Comparison of ENCODE assay signal across 30 mouse cellular contexts in genomic region chr15:80223751-80224150, GRCm38 (mm10). TPM values are rescaled to one million over a fixed set of nuclear protein-coding genes. Genes with fewer than 3 reads are reported as not detected.
DNase-seq lines count a peak whose midpoint lies in the region; ATAC-seq and TF ChIP-seq lines count a peak whose summit lies in the region.
"Had no signal": no experiment of that assay in that cellular context is flagged by ENCODE, and none has a peak within 500 bp of the region (broad histone marks: within the 10 kb centered on the region; RNA-seq: fewer than 3 reads in every experiment).

No protein-coding gene starts in this region.

- H3K4me1 ChIP-seq in heart, embryonic 13.5 days = peaks cover 20% of the 10 kb centered on the region
- H3K4me1 ChIP-seq in heart, embryonic 15.5 days (replicated peaks) = peaks cover 18% of the 10 kb centered on the region
- peaks cover 11% of the 10 kb centered on the region for H3K4me1 ChIP-seq in testis, adult 2 months (ENCODE audit: control insufficient read depth, insufficient read depth, low read length)
- H3K4me1 ChIP-seq: embryonic facial prominence, embryonic 13.5 days had no signal

- no peak for DNase-seq in heart, postnatal 10 days
- DNase-seq in heart, postnatal 36 days = no peak
- DNase-seq in testis, postnatal 10 days (ENCODE audit: low spot score) = no peak
- DNase-seq in natural killer cell, adult 2 months (ENCODE audit: low spot score in 2 of 2) = peak; percentile 51 to 76
- no peak for DNase-seq in right cerebral cortex, adult 2 months (ENCODE audit: low spot score in 2 of 2)
- DNase-seq: adrenal gland, adult 2 months; adrenal gland, postnatal 10 days; adrenal gland, postnatal 25 days; cerebellum, adult 11 months; cerebellum, adult 18-20 months; cerebellum, adult 8-10 months; cerebellum, adult 9-11 months; cerebellum, postnatal 14 days; cerebellum, postnatal 36 days; embryo, embryonic 11 days had no signal

- intact Hi-C loops in heart, postnatal 10 days (cut with DNase I) = loop anchor here (2.0 to 10.0 kb wide), 2 partner anchors 135 to 279 kb away; no protein-coding TSS in a partner anchor
- intact Hi-C loops in heart, postnatal 36 days (cut with DNase I) = loop anchor here (10.0 kb wide), 1 partner anchor 279 kb away; no protein-coding TSS in a partner anchor

- H3K36me3 ChIP-seq in heart, embryonic 13.5 days = no peaks in the 10 kb centered on the region
- no peaks in the 10 kb centered on the region for H3K36me3 ChIP-seq in heart, embryonic 15.5 days
- no peaks in the 10 kb centered on the region for H3K36me3 ChIP-seq in testis, adult 2 months (ENCODE audit: control insufficient read depth, insufficient read depth, low read length)
- H3K36me3 ChIP-seq: embryonic facial prominence, embryonic 13.5 days; embryonic facial prominence, embryonic 15.5 days; forebrain, embryonic 10.5 days; forebrain, embryonic 12.5 days had no signal

- no peak for ATAC-seq in heart, embryonic 13.5 days (ENCODE audit: extremely low read depth, insufficient number of reproducible peaks, low FRiP score, low TSS enrichment)
- no peak for ATAC-seq in heart, embryonic 15.5 days (replicated peaks; ENCODE audit: insufficient number of reproducible peaks, insufficient read depth, low FRiP score, low read depth)
- ATAC-seq: forebrain, embryonic 14.5 days had no signal

- H3K9me3 ChIP-seq in heart, embryonic 13.5 days = no peaks in the 10 kb centered on the region
- H3K9me3 ChIP-seq in heart, embryonic 15.5 days (replicated peaks) = no peaks in the 10 kb centered on the region
- H3K9me3 ChIP-seq: embryonic facial prominence, embryonic 13.5 days; embryonic facial prominence, embryonic 15.5 days; forebrain, embryonic 10.5 days; forebrain, embryonic 12.5 days had no signal

- no peak overlapping the region for H3K9ac ChIP-seq in heart, embryonic 13.5 days
- H3K9ac ChIP-seq in heart, embryonic 15.5 days = no peak overlapping the region
- H3K9ac ChIP-seq: embryonic facial prominence, embryonic 13.5 days; embryonic facial prominence, embryonic 15.5 days; forebrain, embryonic 12.5 days had no signal

- no peak overlapping the region for H3K4me3 ChIP-seq in heart, embryonic 13.5 days
- no peak overlapping the region for H3K4me3 ChIP-seq in heart, embryonic 15.5 days
- peak overlapping the region; percentile 20 for H3K4me3 ChIP-seq in testis, adult 2 months (ENCODE audit: control insufficient read depth, low read depth, low read length)
- H3K4me3 ChIP-seq: embryonic facial prominence, embryonic 13.5 days; embryonic facial prominence, embryonic 15.5 days; erythroblast, embryonic 14.5 days; forebrain, embryonic 10.5 days; forebrain, embryonic 12.5 days had no signal

- no peak for TF ChIP-seq CTCF in testis, adult 2 months (IDR thresholded peaks at IDR 0.05; ENCODE audit: control insufficient read depth, insufficient read depth, insufficient replicate concordance, low read depth, low read length)

- TF ChIP-seq POLR2A in testis, adult 2 months (IDR thresholded peaks at IDR 0.05; ENCODE audit: control insufficient read depth, low read depth, low read length) = no peak

- no peaks in the 10 kb centered on the region for H3K27me3 ChIP-seq in heart, embryonic 13.5 days (replicated peaks)
- no peaks in the 10 kb centered on the region for H3K27me3 ChIP-seq in heart, embryonic 15.5 days
- no peaks in the 10 kb centered on the region for H3K27me3 ChIP-seq in testis, adult 2 months (ENCODE audit: control insufficient read depth, insufficient read depth, low read length)
- H3K27me3 ChIP-seq: embryonic facial prominence, embryonic 13.5 days; embryonic facial prominence, embryonic 15.5 days; forebrain, embryonic 12.5 days had no signal

- peak overlapping the region; percentile 20; the same call in 1 of the 2 replicates for H3K4me2 ChIP-seq in heart, embryonic 13.5 days
- no peak overlapping the region for H3K4me2 ChIP-seq in heart, embryonic 15.5 days
- H3K4me2 ChIP-seq: embryonic facial prominence, embryonic 13.5 days; embryonic facial prominence, embryonic 15.5 days; forebrain, embryonic 12.5 days had no signal

- H3K27ac ChIP-seq in heart, embryonic 13.5 days (replicated peaks) = no peak overlapping the region
- 0 out of 2 replicates have a peak overlapping the region, but pooled peaks have one; percentile 29 for H3K27ac ChIP-seq in heart, embryonic 15.5 days
- H3K27ac ChIP-seq in testis, adult 2 months (ENCODE audit: control insufficient read depth, insufficient read depth, low read depth, low read length) = no peak overlapping the region
- H3K27ac ChIP-seq: embryonic facial prominence, embryonic 13.5 days; embryonic facial prominence, embryonic 15.5 days; forebrain, embryonic 10.5 days; forebrain, embryonic 12.5 days had no signal

- 50% methylated on average over 7 of the region's 7 CpGs for WGBS in heart, embryonic 13.5 days
- WGBS in heart, embryonic 15.5 days = 57% methylated on average over 7 of the region's 7 CpGs

RNA-seq across cellular contexts. Expression of gene Mief1, which starts 10.1 kb away (rescaled TPM):
- 25.5 and 25.9 TPM in 2 replicates for polyA plus RNA-seq in heart, embryonic 13.5 days (2015; fragmentation: Nextera tagmentation; extraction: Ambion mirVana)
- 10 to 100 TPM; 33.2 to 37.6 TPM for total RNA-seq in heart, postnatal 10 days (2021)
- polyA plus RNA-seq in heart, embryonic 15.5 days (2015; fragmentation: Nextera tagmentation; extraction: Ambion mirVana) = 21.1 and 26.8 TPM in 2 replicates
- total RNA-seq in heart, postnatal 36 days (2021) = 10 to 100 TPM; 31.5 to 32.8 TPM
- 38.4 and 43.6 TPM in 2 replicates for polyA plus RNA-seq in testis, adult 2 months (2012; rRNA removed)

RNA-seq across cellular contexts. Expression of gene AC140267.1, which starts 11.9 kb away (rescaled TPM):
- polyA plus RNA-seq in heart, embryonic 13.5 days (2015; fragmentation: Nextera tagmentation; extraction: Ambion mirVana) = not detected in 2 replicates
- total RNA-seq in heart, postnatal 10 days (2021) = 10 to 100 TPM; 22.0 to 31.2 TPM
- polyA plus RNA-seq in heart, embryonic 15.5 days (2015; fragmentation: Nextera tagmentation; extraction: Ambion mirVana) = not detected in 2 replicates
- total RNA-seq in heart, postnatal 36 days (2021) = 10 to 100 TPM; 10.7 to 20.5 TPM
- not detected in 2 replicates for polyA plus RNA-seq in testis, adult 2 months (2012; rRNA removed)
- total RNA-seq: common myeloid progenitor, adult 5-6 weeks; ES-E14; MEL had no signal
- polyA plus RNA-seq: adrenal gland, adult 2 months; brain, embryonic 14.5 days; C2C12; embryonic facial prominence, embryonic 11.5 days; embryonic facial prominence, embryonic 13.5 days; embryonic facial prominence, embryonic 15.5 days; erythroblast, embryonic 14.5 days; forebrain, embryonic 12.5 days; forebrain, embryonic 14.5 days had no signal

RNA-seq across cellular contexts. Expression of gene Atf4, which starts 31.2 kb away (rescaled TPM):
- polyA plus RNA-seq in heart, embryonic 13.5 days (2015; fragmentation: Nextera tagmentation; extraction: Ambion mirVana) = 74.9 and 83.4 TPM in 2 replicates
- total RNA-seq in heart, postnatal 10 days (2021) = 100 to 1,000 TPM in 1 of 2 experiments, 10 to 100 TPM in 1; 96.4 to 105 TPM
- polyA plus RNA-seq in heart, embryonic 15.5 days (2015; fragmentation: Nextera tagmentation; extraction: Ambion mirVana) = 71.5 and 81.8 TPM in 2 replicates
- 10 to 100 TPM; 65.2 to 75.8 TPM for total RNA-seq in heart, postnatal 36 days (2021)
- 46.0 and 46.7 TPM in 2 replicates for polyA plus RNA-seq in testis, adult 2 months (2012; rRNA removed)

RNA-seq across cellular contexts. Expression of gene Rps19bp1, which starts 40.4 kb away (rescaled TPM):
- 39.0 and 39.7 TPM in 2 replicates for polyA plus RNA-seq in heart, embryonic 13.5 days (2015; fragmentation: Nextera tagmentation; extraction: Ambion mirVana)
- 10 to 100 TPM; 20.0 to 24.6 TPM for total RNA-seq in heart, postnatal 10 days (2021)
- polyA plus RNA-seq in heart, embryonic 15.5 days (2015; fragmentation: Nextera tagmentation; extraction: Ambion mirVana) = 33.8 and 35.9 TPM in 2 replicates
- 10 to 100 TPM; 11.5 to 15.8 TPM for total RNA-seq in heart, postnatal 36 days (2021)
- polyA plus RNA-seq in testis, adult 2 months (2012; rRNA removed) = 13.6 and 14.5 TPM in 2 replicates

RNA-seq across cellular contexts. Expression of gene Mgat3, which starts 50.2 kb away (rescaled TPM):
- 1.2 and 1.3 TPM in 2 replicates for polyA plus RNA-seq in heart, embryonic 13.5 days (2015; fragmentation: Nextera tagmentation; extraction: Ambion mirVana)
- 1 to 10 TPM; 1.6 to 2.3 TPM for total RNA-seq in heart, postnatal 10 days (2021)
- polyA plus RNA-seq in heart, embryonic 15.5 days (2015; fragmentation: Nextera tagmentation; extraction: Ambion mirVana) = 0.93 and 2.5 TPM in 2 replicates
- 1 to 10 TPM; 1.3 to 1.7 TPM for total RNA-seq in heart, postnatal 36 days (2021)
- 0.38 and 0.95 TPM in 2 replicates for polyA plus RNA-seq in testis, adult 2 months (2012; rRNA removed)
- total RNA-seq: common myeloid progenitor, adult 5-6 weeks; MEL had no signal
- polyA plus RNA-seq: erythroblast, embryonic 14.5 days had no signal

Comparison
In these comparisons a context has a peak if more than half of its experiments do, and no peak if none do; other contexts are left out.
1. DNase-seq: peak in natural killer cell, adult 2 months (2 of 2); none in heart, postnatal 10 days (0 of 2), heart, postnatal 36 days (0 of 2), testis, postnatal 10 days (single experiment) and right cerebral cortex, adult 2 months (0 of 2).